Comparison of ENCODE assay signal across 14 mouse cellular contexts in the genomic region with DNA sequence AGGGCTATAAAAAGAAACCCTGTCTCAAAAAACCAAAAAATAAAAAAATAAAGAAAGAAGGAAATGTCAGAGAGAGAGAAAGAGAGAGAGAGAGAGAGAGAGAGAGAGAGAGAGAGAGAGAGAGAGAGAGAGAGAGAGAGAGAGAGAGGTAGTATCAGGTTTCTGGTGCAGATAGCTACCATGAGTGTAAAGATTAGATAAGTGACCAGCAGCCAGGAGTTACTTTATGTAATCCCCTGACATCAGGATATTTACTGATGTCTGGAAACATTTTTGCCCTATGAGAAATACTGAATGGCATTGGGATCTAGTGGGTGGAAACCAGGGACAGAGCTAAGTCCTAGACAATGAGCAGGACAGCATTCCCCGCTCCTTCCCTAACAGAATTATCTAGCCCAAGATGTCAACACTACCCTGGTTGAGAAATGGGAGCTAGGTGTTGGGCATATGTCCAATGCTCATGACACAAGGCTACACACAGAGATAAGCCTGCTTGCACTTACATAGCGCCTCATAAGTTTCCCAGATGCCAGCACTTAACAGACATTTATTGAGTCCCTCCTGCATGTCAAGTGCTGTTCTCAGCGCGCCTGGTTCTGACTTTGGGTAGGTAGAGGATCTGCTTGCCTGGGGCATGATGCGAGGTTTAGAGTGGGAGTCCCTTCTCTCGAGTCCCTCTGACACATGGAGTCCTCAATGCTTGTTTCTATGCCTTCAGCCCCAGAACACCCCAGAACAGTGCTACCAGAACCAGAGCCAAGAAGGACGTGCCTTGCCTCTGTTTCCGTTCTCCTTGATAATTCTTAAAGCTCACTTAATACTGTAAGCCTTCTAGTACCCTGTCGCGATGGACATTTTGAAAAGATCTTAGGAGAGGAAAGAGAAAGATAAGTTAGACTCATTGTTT. TPM values are rescaled to one million over a fixed set of nuclear protein-coding genes. Genes with fewer than 3 reads are reported as not detected.
A peak's percentile ranks its signal among the peaks of the same experiment; 100 is the strongest.
DNase-seq lines count a peak whose midpoint lies in the region; ATAC-seq and TF ChIP-seq lines count a peak whose summit lies in the region.
"Had no signal": no experiment of that assay in that cellular context is flagged by ENCODE, and none has a peak within 500 bp of the region (broad histone marks: within the 10 kb centered on the region; RNA-seq: fewer than 3 reads in every experiment).

No protein-coding gene starts in this region.

- H3K27ac ChIP-seq in midbrain, embryonic 11.5 days (ENCODE audit: low read depth, low read length), result no peak overlapping the region
- no peak overlapping the region for H3K27ac ChIP-seq in midbrain, embryonic 16.5 days (ENCODE audit: low read length)
- peak overlapping the region; percentile 82 for H3K27ac ChIP-seq in heart, postnatal 0 days (ENCODE audit: low read depth)
- H3K27ac ChIP-seq in layer of hippocampus, adult 2 months, result no peak overlapping the region
- H3K27ac ChIP-seq: midbrain, embryonic 15.5 days had no signal

- no peak overlapping the region for H3K4me3 ChIP-seq in midbrain, embryonic 11.5 days (ENCODE audit: low read depth, low read length)
- no peak overlapping the region for H3K4me3 ChIP-seq in midbrain, embryonic 16.5 days (ENCODE audit: low read depth, low read length)
- H3K4me3 ChIP-seq in heart, postnatal 0 days (ENCODE audit: low read depth, low read length), result no peak overlapping the region
- H3K4me3 ChIP-seq in layer of hippocampus, adult 2 months, result no peak overlapping the region
- H3K4me3 ChIP-seq: erythroblast, embryonic 14.5 days; midbrain, embryonic 15.5 days had no signal

- H3K4me1 ChIP-seq in midbrain, embryonic 11.5 days (ENCODE audit: control insufficient read depth, insufficient read depth, low read length), result 0 out of 2 replicates have a peak, but pooled peaks cover under 1% of the 10 kb centered on the region
- peaks cover under 1% of the 10 kb centered on the region; the same call in 1 of the 2 replicates for H3K4me1 ChIP-seq in midbrain, embryonic 16.5 days (ENCODE audit: control insufficient read depth, insufficient read depth, low read length)
- H3K4me1 ChIP-seq in heart, postnatal 0 days (ENCODE audit: control insufficient read depth, insufficient read depth), result peaks cover 33% of the 10 kb centered on the region

- H3K36me3 ChIP-seq in midbrain, embryonic 11.5 days (ENCODE audit: control insufficient read depth, insufficient read depth, low read length), result peaks cover 2% of the 10 kb centered on the region; the same call in 1 of the 2 replicates
- no peaks in the 10 kb centered on the region for H3K36me3 ChIP-seq in midbrain, embryonic 16.5 days (ENCODE audit: control insufficient read depth, insufficient read depth, low read length)
- H3K36me3 ChIP-seq in heart, postnatal 0 days (replicated peaks; ENCODE audit: control insufficient read depth, insufficient read depth, low read length), result 0 out of 2 replicates have a peak, but pooled peaks cover 8% of the 10 kb centered on the region
- H3K36me3 ChIP-seq: G1E; midbrain, embryonic 15.5 days had no signal

- no peak for ATAC-seq in midbrain, embryonic 11.5 days (ENCODE audit: low FRiP score)
- no peak for ATAC-seq in midbrain, embryonic 16.5 days
- peak; percentile 90 for ATAC-seq in erythroid progenitor cell, adult 5-6 weeks (replicated peaks; ENCODE audit: low FRiP score, poor library complexity, severe bottlenecking)
- peak; percentile 95 for ATAC-seq in heart, postnatal 0 days (ENCODE audit: insufficient read depth, low read depth)
- peak; percentile 30; the same call in 1 of the 2 replicates for ATAC-seq in megakaryocyte, adult 5-6 weeks (ENCODE audit: poor library complexity, severe bottlenecking)
- ATAC-seq: midbrain, embryonic 15.5 days had no signal

- no peaks in the 10 kb centered on the region for H3K9me3 ChIP-seq in midbrain, embryonic 11.5 days (ENCODE audit: control insufficient read depth, low read length)
- no peaks in the 10 kb centered on the region for H3K9me3 ChIP-seq in midbrain, embryonic 16.5 days (replicated peaks; ENCODE audit: control insufficient read depth, low read length, poor library complexity, severe bottlenecking)
- H3K9me3 ChIP-seq in heart, postnatal 0 days (replicated peaks; ENCODE audit: control insufficient read depth, low read length), result no peaks in the 10 kb centered on the region
- H3K9me3 ChIP-seq: G1E; midbrain, embryonic 15.5 days had no signal

- no peaks in the 10 kb centered on the region for H3K27me3 ChIP-seq in midbrain, embryonic 11.5 days (ENCODE audit: control insufficient read depth, insufficient read depth, low read length)
- no peaks in the 10 kb centered on the region for H3K27me3 ChIP-seq in midbrain, embryonic 16.5 days (ENCODE audit: control insufficient read depth, insufficient read depth, low read depth, low read length)
- H3K27me3 ChIP-seq in heart, postnatal 0 days (ENCODE audit: control insufficient read depth, insufficient read depth, low read length), result 0 out of 2 replicates have a peak, but pooled peaks cover 2% of the 10 kb centered on the region
- H3K27me3 ChIP-seq: midbrain, embryonic 15.5 days had no signal

- TF ChIP-seq EP300 in heart, postnatal 0 days (IDR thresholded peaks at IDR 0.05; ENCODE audit: low read depth), result peak; percentile 96

- H3K4me2 ChIP-seq in midbrain, embryonic 11.5 days, result no peak overlapping the region
- H3K4me2 ChIP-seq in midbrain, embryonic 16.5 days (ENCODE audit: low read length), result no peak overlapping the region
- H3K4me2 ChIP-seq in heart, postnatal 0 days (ENCODE audit: low read depth, low read length), result peak overlapping the region; percentile 29
- H3K4me2 ChIP-seq: midbrain, embryonic 15.5 days had no signal

- TF ChIP-seq CTCF in heart, postnatal 0 days (IDR thresholded peaks at IDR 0.05; ENCODE audit: low read depth), result no peak
- no peak for TF ChIP-seq CTCF in layer of hippocampus, adult 2 months (conservative IDR thresholded peaks at IDR 0.05)

- peak; percentile 78 for DNase-seq in midbrain, embryonic 11.5 days (ENCODE audit: low spot score, missing footprints)
- peak; percentile 93 for DNase-seq in heart, postnatal 0 days (ENCODE audit: low spot score)
- DNase-seq in ovary, adult 18-20 months (ENCODE audit: low spot score), result no peak
- no peak for DNase-seq in layer of hippocampus, adult 2 months (ENCODE audit: low spot score in 2 of 2)
- no peak for DNase-seq in left cerebral cortex, adult 11 months (ENCODE audit: low spot score)
- DNase-seq: cerebellum, postnatal 14 days; gastrocnemius, postnatal 10 days; layer of hippocampus, adult 9-11 months had no signal

- H3K9ac ChIP-seq in midbrain, embryonic 11.5 days (ENCODE audit: low read length), result no peak overlapping the region
- H3K9ac ChIP-seq in midbrain, embryonic 16.5 days (ENCODE audit: low read depth, low read length), result no peak overlapping the region
- H3K9ac ChIP-seq in heart, postnatal 0 days (replicated peaks; ENCODE audit: low read depth, low read length), result no peak overlapping the region
- H3K9ac ChIP-seq: midbrain, embryonic 15.5 days had no signal

- WGBS in midbrain, embryonic 11.5 days, result 92% methylated on average over 10 of the region's 10 CpGs
- 96% methylated on average over 10 of the region's 10 CpGs for WGBS in midbrain, embryonic 16.5 days
- WGBS in heart, postnatal 0 days, result 18% methylated on average over 10 of the region's 10 CpGs

RNA-seq across cellular contexts. Expression of a gene that starts 7.4 kb away (rescaled TPM):
- polyA plus RNA-seq in midbrain, embryonic 11.5 days (2014; fragmentation: Nextera tagmentation; extraction: Ambion mirVana), result 1.8 and 2.6 TPM in 2 replicates
- polyA plus RNA-seq in midbrain, embryonic 16.5 days (2015; fragmentation: Nextera tagmentation; extraction: Ambion mirVana), result 0.50 and 1.7 TPM in 2 replicates
- total RNA-seq in erythroid progenitor cell, adult 5-6 weeks (2015; ENCODE audit: low replicate concordance), result 16.6 and 18.0 TPM in 2 replicates
- total RNA-seq in erythroid progenitor cell, adult 5-6 weeks (2017; ENCODE audit: low replicate concordance), result 10.0 and 18.5 TPM in 2 replicates
- total RNA-seq in heart, postnatal 0 days (2014; rRNA removed; ENCODE audit: low replicate concordance), result 36.0 and 37.2 TPM in 2 replicates
- 2.1 and 2.5 TPM in 2 replicates for polyA plus RNA-seq in heart, postnatal 0 days (2015; fragmentation: Nextera tagmentation; extraction: Ambion mirVana)
- 0.66 and 0.76 TPM in 2 replicates for total RNA-seq in megakaryocyte, adult 5-6 weeks (2015)
- 0.18 and 0.57 TPM in 2 replicates for total RNA-seq in megakaryocyte, adult 5-6 weeks (2017)
- 1 to 10 TPM; 5.5 to 7.8 TPM for total RNA-seq in layer of hippocampus, adult 2 months (2021)
- polyA plus RNA-seq: erythroblast, embryonic 14.5 days; G1E had no signal

RNA-seq across cellular contexts. Expression of a gene that starts 58.4 kb away (rescaled TPM):
- polyA plus RNA-seq in midbrain, embryonic 11.5 days (2014; fragmentation: Nextera tagmentation; extraction: Ambion mirVana), result 145 and 150 TPM in 2 replicates
- 51.6 and 56.2 TPM in 2 replicates for polyA plus RNA-seq in midbrain, embryonic 16.5 days (2015; fragmentation: Nextera tagmentation; extraction: Ambion mirVana)
- total RNA-seq in erythroid progenitor cell, adult 5-6 weeks (2015; ENCODE audit: low replicate concordance), result 62.5 and 62.7 TPM in 2 replicates
- total RNA-seq in erythroid progenitor cell, adult 5-6 weeks (2017; ENCODE audit: low replicate concordance), result 59.3 and 83.2 TPM in 2 replicates
- 13.7 and 35.4 TPM in 2 replicates for total RNA-seq in heart, postnatal 0 days (2014; rRNA removed; ENCODE audit: low replicate concordance)
- polyA plus RNA-seq in heart, postnatal 0 days (2015; fragmentation: Nextera tagmentation; extraction: Ambion mirVana), result 55.7 and 59.4 TPM in 2 replicates
- 89.2 and 95.8 TPM in 2 replicates for total RNA-seq in megakaryocyte, adult 5-6 weeks (2015)
- total RNA-seq in megakaryocyte, adult 5-6 weeks (2017), result 127 and 139 TPM in 2 replicates
- total RNA-seq in layer of hippocampus, adult 2 months (2021), result 10 to 100 TPM; 11.5 to 12.6 TPM

Comparison
In these comparisons a context has a peak if more than half of its experiments do, and no peak if none do; other contexts are left out.
1. ATAC-seq: peak in erythroid progenitor cell, adult 5-6 weeks (single experiment), heart, postnatal 0 days (single experiment) and megakaryocyte, adult 5-6 weeks (single experiment); none in midbrain, embryonic 11.5 days (single experiment) and midbrain, embryonic 16.5 days (single experiment).
2. DNase-seq: peak in midbrain, embryonic 11.5 days (single experiment) and heart, postnatal 0 days (single experiment); none in ovary, adult 18-20 months (single experiment), layer of hippocampus, adult 2 months (0 of 2) and left cerebral cortex, adult 11 months (single experiment).